Mouse (Mus musculus) CH12.LX (cell line): ENCODE data around the gene Rac3. TPM values are rescaled to one million over a fixed set of nuclear protein-coding genes. Genes with fewer than 3 reads are reported as not detected.

Experiments used
- DNase-seq: peaks from one replicate; pipeline ENCODE4 v3.0.0-alpha.2; 2013; ENCODE audit errors: extremely low read depth
- H3K27ac ChIP-seq: 2 replicates; pipeline ENCODE4 v1.5.1; 2012; ENCODE audit warnings: low read depth, mild to moderate bottlenecking, control low read depth, moderate library complexity; ENCODE audit not compliant: insufficient read depth
- H3K27me3 ChIP-seq: replicated peaks from 2 replicates; pipeline ENCODE3; 2012; ENCODE audit warnings: inconsistent platforms
- H3K36me3 ChIP-seq, 2 experiments: replicated peaks in 1 of 2; 2 replicates each; pipeline versions ENCODE3 to v1.6.1; 2012; ENCODE audit warnings: inconsistent platforms in 1 of 2, low read length in 1 of 2, mild to moderate bottlenecking in 1 of 2, mixed read lengths in 1 of 2, moderate library complexity in 1 of 2; ENCODE audit not compliant: control insufficient read depth in 1 of 2, insufficient read depth in 1 of 2
- H3K4me1 ChIP-seq, 2 experiments: 2 replicates each; pipeline ENCODE4 v1.6.1; 2012; ENCODE audit warnings: inconsistent platforms in 1 of 2, moderate library complexity in 1 of 2; ENCODE audit not compliant: insufficient read depth in 2 of 2, control insufficient read depth in 1 of 2
- H3K4me2 ChIP-seq: 2 replicates; pipeline ENCODE4 v1.6.1; 2012; ENCODE audit warnings: low read depth, mild to moderate bottlenecking, control low read depth; ENCODE audit not compliant: poor library complexity, insufficient read depth, severe bottlenecking
- H3K4me3 ChIP-seq, 3 experiments: fragments of 150-350 bp in 1 of 3; sonication (generic) in 1 of 3; replicated peaks in 1 of 3; 2 replicates each; pipeline versions ENCODE3 to v1.5.1; 2011 to 2012; ENCODE audit warnings: low read depth in 2 of 3, low read length in 2 of 3, mild to moderate bottlenecking in 2 of 3, moderate library complexity in 2 of 3, control low read depth in 1 of 3, improper control_type of control experiment in 1 of 3, inconsistent platforms in 1 of 3, mixed read lengths in 1 of 3; ENCODE audit not compliant: poor library complexity in 1 of 3
- H3K79me2 ChIP-seq: replicated peaks from 2 replicates; pipeline ENCODE4 v1.6.1; 2012; ENCODE audit warnings: mild to moderate bottlenecking, moderate library complexity; ENCODE audit not compliant: control insufficient read depth, poor library complexity, insufficient read depth, severe bottlenecking; ENCODE audit errors: extremely low read depth
- H3K9ac ChIP-seq: 2 replicates; pipeline ENCODE4 v1.6.1; 2012; ENCODE audit warnings: low read depth, mild to moderate bottlenecking, control low read depth, moderate library complexity; ENCODE audit not compliant: insufficient read depth
- H3K9me3 ChIP-seq: replicated peaks from 2 replicates; pipeline ENCODE3; 2012; ENCODE audit warnings: low read length, inconsistent platforms, mixed read lengths
- BHLHE40 ChIP-seq: IDR thresholded peaks from 2 replicates; pipeline ENCODE4 v1.6.1; 2011; ENCODE audit warnings: mild to moderate bottlenecking, low read depth, low read length, improper control_type of control experiment
- ELF1 ChIP-seq: IDR thresholded peaks from 2 replicates; pipeline ENCODE4 v1.6.1; 2014; ENCODE audit warnings: low read depth, mild to moderate bottlenecking, inconsistent platforms, low read length, improper control_type of control experiment
- EP300 ChIP-seq: IDR thresholded peaks from 2 replicates; pipeline ENCODE4 v1.6.1; 2011; ENCODE audit warnings: low read length, improper control_type of control experiment
- GABPA ChIP-seq: IDR thresholded peaks from 2 replicates; pipeline ENCODE4 v1.6.1; 2012; ENCODE audit warnings: low read depth, low read length, improper control_type of control experiment, inconsistent platforms; ENCODE audit not compliant: insufficient replicate concordance
- HCFC1 ChIP-seq: IDR thresholded peaks from 2 replicates; pipeline ENCODE4 v1.6.1; 2012; ENCODE audit warnings: low read depth, mild to moderate bottlenecking, inconsistent platforms, low read length, improper control_type of control experiment
- JUN ChIP-seq: IDR thresholded peaks from 2 replicates; pipeline ENCODE4 v1.6.1; 2011; ENCODE audit warnings: low read depth, mild to moderate bottlenecking, low read length, improper control_type of control experiment, moderate library complexity; ENCODE audit not compliant: insufficient read depth
- MAFK ChIP-seq: IDR thresholded peaks from 2 replicates; pipeline ENCODE4 v1.6.1; 2011; ENCODE audit warnings: low read length, improper control_type of control experiment; ENCODE audit not compliant: insufficient replicate concordance
- MAX ChIP-seq: IDR thresholded peaks from 2 replicates; pipeline ENCODE4 v1.6.1; 2011; ENCODE audit warnings: low read length, improper control_type of control experiment
- MAZ ChIP-seq: IDR thresholded peaks from 2 replicates; pipeline ENCODE4 v1.6.1; 2012; ENCODE audit warnings: low read depth, mild to moderate bottlenecking, inconsistent platforms, low read length, improper control_type of control experiment, moderate library complexity
- MXI1 ChIP-seq: IDR thresholded peaks from 2 replicates; pipeline ENCODE4 v1.6.1; 2011; ENCODE audit warnings: mild to moderate bottlenecking, low read depth, low read length, improper control_type of control experiment
- NRF1 ChIP-seq: IDR thresholded peaks from 2 replicates; pipeline ENCODE4 v1.6.1; 2014; ENCODE audit warnings: low read depth, mild to moderate bottlenecking, inconsistent platforms, low read length, improper control_type of control experiment, moderate library complexity
- PAX5 ChIP-seq: IDR thresholded peaks from 2 replicates; pipeline ENCODE4 v1.6.1; 2012; ENCODE audit warnings: low read length, inconsistent platforms, mixed read lengths
- POLR2AphosphoS2 ChIP-seq: IDR thresholded peaks from 2 replicates; pipeline ENCODE4 v1.6.1; 2011; ENCODE audit warnings: low read depth, low read length, improper control_type of control experiment
- TBP ChIP-seq: conservative IDR thresholded peaks from 2 replicates; pipeline ENCODE4 v1.6.1; 2011; ENCODE audit warnings: low read depth, low read length, improper control_type of control experiment
- UBTF ChIP-seq: IDR thresholded peaks from 2 replicates; pipeline ENCODE4 v1.6.1; 2012; ENCODE audit warnings: low read depth, mild to moderate bottlenecking, inconsistent platforms, low read length, improper control_type of control experiment, moderate library complexity
- USF1 ChIP-seq: IDR thresholded peaks from 2 replicates; pipeline ENCODE4 v1.6.1; 2014; ENCODE audit warnings: low read depth, mild to moderate bottlenecking, inconsistent platforms, low read length, improper control_type of control experiment
- dilution Hi-C: fragments of 300-500 bp; cut with MboI; formaldehyde crosslinking; loops from 2 replicates; pipeline ENCODE4 v1.14.3; 2020; ENCODE audit warnings: low sequenced_read_pairs; ENCODE audit not compliant: extremely low pct_unique_long_range_greater_than_20kb, extremely low pct_ligation_motif_present
- in situ Hi-C: fragments of 300-500 bp; cut with MboI; formaldehyde crosslinking; loops from 3 replicates; pipeline ENCODE4 v1.14.3; 2019; ENCODE audit warnings: low sequenced_read_pairs, low pct_ligation_motif_present, low pct_unique_long_range_greater_than_20kb, mixed read lengths
- polyA plus RNA-seq: library from polyadenylated mRNA; unstranded; fragments of >175 nt; gene quantifications from 2 replicates; pipeline ENCODE4 v1.2.1, GENCODE M21; 2012; ENCODE audit warnings: low read depth; ENCODE audit not compliant: insufficient read length
- total RNA-seq, 2 experiments: library from RNA; depleted of rRNA; stranded (reverse); fragments of 300-350 nt in 1 of 2; fragments of >200 nt in 1 of 2; gene quantifications; 2 replicates each; pipeline ENCODE4 v1.2.3; 2012 to 2014

Rac3 gene
- total and polyA plus RNA-seq, 3 experiments = 3.4 to 8.9 (median 5.5) TPM

GRCm38 (mm10) chr11:120714546-120714945 is 6.7 kb upstream of the Rac3 start:
- Histone ChIP-seq H3K4me2 (peak overlapping the region; percentile 41), H3K4me3 (peak overlapping the region; percentile 70 to 95 (median 80)), H3K4me1 (peaks cover 12 to 29% of the 10 kb centered on the region in 2 experiments), H3K36me3 (peaks cover 55 to 80% of the 10 kb centered on the region in 2 experiments), H3K79me2 (no peaks in the 10 kb centered on the region), H3K9ac (peak overlapping the region; percentile 59), H3K27me3 (no peaks in the 10 kb centered on the region), H3K9me3 (no peaks in the 10 kb centered on the region), H3K27ac (no peak overlapping the region)
- DNase-seq = no peak
- TF ChIP-seq GABPA = no peak
- in situ Hi-C loops = no loop called here
- dilution Hi-C loops = no loop called here

- Histone ChIP-seq H3K9me3 (no peaks in the 10 kb centered on the region), H3K36me3 (peaks cover 56 to 80% of the 10 kb centered on the region in 2 experiments), H3K79me2 (no peaks in the 10 kb centered on the region), H3K27ac (no peak overlapping the region)
- dilution Hi-C loops = no loop called here
- in situ Hi-C loops = no loop called here
- DNase-seq = no peak
- TF ChIP-seq TBP (no peak), BHLHE40 (no peak), ELF1 (no peak), PAX5 (no peak), USF1 (no peak), MAZ (no peak), MXI1 (no peak), MAFK (no peak), HCFC1 (no peak), JUN (no peak), NRF1 (no peak), UBTF (no peak), EP300 (no peak), POLR2AphosphoS2 (no peak), MAX (no peak)
- TF ChIP-seq, all 38 proteins: peak for 0
- peaks cover 12 to 29% of the 10 kb centered on the region in 2 experiments for H3K4me1 ChIP-seq
- H3K4me3 ChIP-seq = no peak overlapping the region
- no peaks in the 10 kb centered on the region for H3K27me3 ChIP-seq
- H3K9ac ChIP-seq = no peak overlapping the region
- H3K4me2 ChIP-seq = no peak overlapping the region
Measured at GRCm38 (mm10) chr11:120715131-120715530, 6.1 kb upstream of the Rac3 start.
